Mouse (Mus musculus): ENCODE measurements around the gene Maats1.
A peak's percentile ranks its signal among the peaks of the same experiment; 100 is the strongest.

Gene Maats1

GRCm38 (mm10) chr16:38294685-38295348, 47.1 kb downstream of the Maats1 start, which contains the start of gene Nr1i2:
Gene Nr1i2 (minus strand): TSS chr16:38294824.
- DNase-seq (ENCODE audit: low spot score in 2 of 2): no peak

DNA sequence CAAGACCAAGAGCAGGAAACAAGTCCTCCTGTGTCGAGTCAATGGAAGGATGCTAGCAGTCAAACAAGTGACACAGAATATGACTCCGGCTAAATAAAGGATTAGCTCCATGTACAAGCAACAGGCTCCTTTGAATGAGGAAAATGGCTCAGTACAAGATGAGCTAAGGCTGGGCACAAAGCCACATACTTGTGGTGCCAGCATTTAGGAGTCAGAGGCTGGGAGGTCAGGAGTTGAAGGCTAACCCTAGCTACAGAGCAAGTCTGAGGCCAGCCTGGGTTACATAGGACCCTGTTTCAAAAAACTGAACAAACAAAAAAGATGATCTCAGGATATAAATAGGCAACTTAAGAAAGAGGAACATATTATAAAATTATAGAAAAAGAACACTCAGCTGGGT, 51.8 kb downstream of the Maats1 start:
- DNase-seq (ENCODE audit: low spot score in 2 of 2): no peak

- no peak for DNase-seq (ENCODE audit: low spot score in 2 of 2)
Observed at GRCm38 (mm10) chr16:38288851-38289250, 53.1 kb downstream of the Maats1 start.

DNA sequence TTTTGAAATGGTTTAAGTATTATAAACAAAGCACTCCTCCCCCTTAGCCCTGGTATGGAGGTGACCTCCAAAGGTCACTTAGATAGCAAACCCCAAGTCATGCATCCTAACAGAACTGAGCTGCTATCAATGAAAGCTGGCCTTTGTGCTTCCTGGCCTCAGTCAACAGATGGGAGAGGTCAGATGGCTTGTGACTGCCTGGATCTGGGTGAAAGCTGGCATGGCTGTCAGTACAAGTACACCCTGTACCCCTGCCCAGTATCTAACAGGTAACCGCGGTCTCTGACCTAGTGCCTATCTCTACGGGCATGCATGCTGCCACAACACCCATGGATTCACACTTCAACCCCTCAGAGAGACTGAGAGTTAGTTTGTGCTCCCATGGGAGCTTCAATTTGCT, 54.2 kb downstream of the Maats1 start:
- DNase-seq (ENCODE audit: low spot score in 2 of 2): no peak

GRCm38 (mm10) chr16:38287357-38287756, 54.6 kb downstream of the Maats1 start:
- no peak for DNase-seq (ENCODE audit: low spot score in 2 of 2)

DNA sequence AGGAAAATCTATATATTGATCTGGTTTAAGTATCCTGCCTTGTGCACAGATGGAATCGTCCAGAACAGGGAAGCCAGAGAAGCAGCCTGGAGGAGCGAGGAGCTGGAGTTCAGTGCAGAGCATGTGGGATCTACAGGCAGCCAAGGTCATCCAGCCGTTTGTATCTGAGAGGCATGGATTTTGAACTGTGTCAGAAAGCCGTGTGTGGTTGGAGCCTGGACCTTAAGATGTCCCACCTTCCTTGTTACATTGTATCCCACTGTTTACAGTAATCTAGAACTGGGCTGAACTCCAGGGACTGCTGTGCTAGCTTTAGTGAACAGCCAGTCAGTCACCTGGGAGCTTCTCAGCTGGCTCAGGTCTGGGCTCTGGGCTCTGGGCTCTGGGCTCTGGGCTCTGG, 55.4 kb downstream of the Maats1 start:
- no peak for DNase-seq (ENCODE audit: low spot score in 2 of 2)

DNA sequence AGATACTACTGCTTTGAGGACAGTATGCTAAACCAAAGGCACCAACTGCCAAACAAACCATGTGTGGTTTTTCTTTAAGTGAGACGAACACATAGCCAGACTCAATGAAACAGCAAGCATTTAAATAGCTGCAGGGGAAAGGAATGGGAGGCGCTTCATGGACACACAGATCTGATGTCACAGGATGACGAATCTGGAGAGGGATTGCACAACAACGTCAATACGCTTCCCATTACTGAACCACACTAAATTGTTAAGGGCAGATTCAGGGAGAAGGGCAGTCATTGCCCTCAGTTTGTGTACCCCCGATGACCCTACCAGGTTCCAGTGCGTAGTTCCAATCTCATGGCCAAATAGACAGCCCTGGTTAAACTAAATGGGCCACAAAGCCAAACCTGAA, 56.1 kb downstream of the Maats1 start:
- no peak for DNase-seq (ENCODE audit: low spot score in 2 of 2)

DNA sequence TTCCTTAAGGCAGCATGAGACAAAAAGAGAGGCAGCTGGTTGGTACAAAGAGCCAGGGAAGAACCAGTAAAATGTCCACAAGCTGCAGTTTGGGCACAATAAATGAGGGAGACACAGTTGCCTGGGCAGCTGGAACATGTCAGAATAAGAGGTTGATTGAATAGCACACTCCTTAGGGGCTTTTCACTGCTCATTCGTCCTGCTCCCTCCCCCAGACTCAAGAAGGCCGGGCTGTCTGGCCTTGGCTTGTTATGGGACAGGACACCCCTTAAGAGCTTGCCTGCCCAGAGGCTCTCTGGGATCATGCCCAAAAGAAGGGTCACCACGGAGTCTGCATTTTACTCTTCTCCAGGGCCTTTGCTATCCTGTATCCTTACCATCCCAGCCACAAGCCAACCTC, 58.6 kb downstream of the Maats1 start:
- DNase-seq (ENCODE audit: low spot score in 2 of 2): no peak

DNA sequence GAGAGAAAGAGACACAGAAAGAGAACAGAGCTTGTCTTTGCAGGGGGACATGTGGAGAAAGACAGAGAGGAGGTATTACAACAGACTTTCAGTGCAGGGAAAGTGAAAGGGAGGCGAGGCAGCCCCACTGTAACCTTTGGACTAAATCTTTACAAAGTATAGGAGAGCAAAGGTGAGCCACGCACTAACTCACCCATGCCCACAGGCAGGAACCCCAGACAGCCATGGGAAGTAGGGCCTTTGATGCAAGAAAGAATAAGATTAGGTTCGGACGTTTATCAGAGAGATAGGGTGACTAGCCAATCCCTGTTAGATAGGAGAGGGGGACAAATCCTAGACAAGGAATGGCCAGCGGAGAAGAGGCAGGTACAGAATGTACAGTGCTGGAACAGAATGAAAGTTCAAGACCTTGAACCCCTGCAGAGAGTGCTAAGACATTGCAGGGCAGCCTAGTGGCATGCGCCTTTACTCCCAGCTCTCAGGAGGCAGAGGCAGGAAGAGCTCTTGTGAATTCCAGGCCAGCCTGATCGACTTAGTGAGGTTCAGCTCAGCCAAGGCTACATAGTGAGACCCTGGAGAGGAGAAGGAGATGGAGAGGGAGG, 59.3 kb downstream of the Maats1 start:
- DNase-seq (ENCODE audit: low spot score in 2 of 2): no peak

- no peak for DNase-seq (ENCODE audit: low spot score in 2 of 2)
Observed at GRCm38 (mm10) chr16:38280951-38281350, 61.0 kb downstream of the Maats1 start.

DNA sequence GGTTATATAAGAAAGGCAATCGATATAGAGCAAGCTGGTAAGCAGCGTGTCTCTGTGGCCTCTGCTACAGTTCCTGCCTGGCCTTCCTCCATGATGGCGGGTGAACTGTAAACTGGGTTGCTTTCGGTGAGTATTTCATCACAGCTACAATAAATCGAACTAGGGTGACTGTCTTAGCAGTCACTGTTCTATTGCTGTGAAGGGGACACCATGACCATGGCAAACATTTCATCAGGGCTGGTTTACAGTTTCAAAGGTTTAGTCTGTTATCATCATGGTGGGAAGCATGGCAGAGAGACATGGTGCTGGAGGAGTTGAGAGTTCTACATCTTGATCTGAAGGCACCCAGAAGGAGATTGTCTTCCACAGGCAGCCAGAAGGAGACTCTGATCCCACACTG, 62.1 kb downstream of the Maats1 start:
- DNase-seq (ENCODE audit: low spot score in 2 of 2): no peak

GRCm38 (mm10) chr16:38274737-38275136, 67.2 kb downstream of the Maats1 start:
- DNase-seq (ENCODE audit: low spot score in 2 of 2): no peak

DNA sequence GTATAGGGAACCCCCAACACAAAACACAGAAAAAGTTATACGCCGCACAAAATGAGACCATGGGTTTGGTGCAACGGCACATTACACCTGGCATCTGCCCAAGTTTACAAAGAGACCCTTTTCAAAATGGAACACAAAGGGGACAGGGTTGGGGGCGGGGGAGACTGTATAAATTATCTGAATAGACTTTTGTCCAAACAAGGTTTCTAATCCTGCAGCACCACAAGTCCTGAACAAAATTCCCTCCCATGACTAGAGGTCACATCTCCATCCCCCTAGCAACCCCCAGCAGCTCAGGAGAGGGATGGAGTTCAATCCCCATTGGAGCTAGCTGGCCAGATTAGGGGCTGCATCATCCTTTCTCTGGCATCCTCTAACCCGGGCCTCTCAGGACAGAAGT, 69.5 kb downstream of the Maats1 start:
- no peak for DNase-seq (ENCODE audit: low spot score in 2 of 2)

- DNase-seq (ENCODE audit: low spot score in 2 of 2): no peak
Observed at GRCm38 (mm10) chr16:38271601-38272000, 70.3 kb downstream of the Maats1 start.

GRCm38 (mm10) chr16:38255927-38256326, 86.0 kb downstream of the Maats1 start:
- DNase-seq (ENCODE audit: low spot score in 2 of 2): no peak

DNA sequence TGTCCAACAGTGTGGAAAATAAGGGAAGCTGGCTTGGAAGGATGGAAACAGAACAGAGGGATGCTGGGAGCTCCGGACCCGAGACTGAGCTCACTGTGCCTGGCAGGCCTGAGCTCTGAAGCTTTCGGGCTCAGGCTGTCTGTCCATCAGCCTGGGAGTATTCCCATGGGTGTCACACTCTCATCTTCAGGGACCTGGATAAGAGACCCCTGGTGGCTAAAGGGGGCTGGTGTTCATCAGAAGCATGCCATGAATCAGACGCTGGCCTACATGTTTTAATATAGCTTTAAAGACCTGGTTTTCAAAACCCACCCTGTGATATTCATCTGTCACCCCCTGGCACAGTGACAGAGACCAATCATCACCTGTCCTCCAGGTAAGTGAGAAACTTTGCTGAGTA, 86.8 kb downstream of the Maats1 start:
- no peak for DNase-seq (ENCODE audit: low spot score in 2 of 2)

GRCm38 (mm10) chr16:38254001-38254400, 87.9 kb downstream of the Maats1 start:
- DNase-seq (ENCODE audit: low spot score in 2 of 2): peak in 1 of 2 experiments; percentile 12

- no peak for DNase-seq (ENCODE audit: low spot score in 2 of 2)
Observed at GRCm38 (mm10) chr16:38250467-38250866, 91.5 kb downstream of the Maats1 start.

DNA sequence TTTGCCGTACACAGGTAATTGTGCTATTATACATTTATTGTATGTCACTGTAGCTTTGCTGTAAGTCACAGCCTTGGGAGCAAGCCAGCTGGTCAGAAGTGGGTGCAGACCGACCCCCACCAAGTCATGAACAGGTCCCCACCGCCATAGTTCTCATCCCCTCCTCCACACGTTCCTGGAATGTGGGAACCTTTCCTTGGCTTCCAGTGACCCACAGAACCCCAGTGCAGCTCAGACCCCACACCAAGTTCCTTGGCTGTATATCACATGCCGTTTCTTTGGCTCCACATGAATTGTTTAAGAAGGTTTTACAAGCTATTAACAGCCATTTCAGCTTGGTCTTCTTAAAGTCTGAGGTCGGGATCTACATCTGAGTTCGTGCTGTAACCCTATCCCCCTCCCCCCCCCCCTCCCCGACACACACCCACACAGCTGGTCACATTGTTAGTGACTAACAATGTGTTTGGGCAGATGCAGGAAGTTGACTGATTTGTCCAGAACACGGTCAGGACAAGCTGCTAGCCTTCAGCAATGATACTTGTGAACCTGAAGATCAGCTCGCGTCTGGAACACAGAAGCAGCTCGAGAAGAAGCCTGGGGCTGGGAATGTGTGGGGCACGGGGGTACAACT, 93.5 kb downstream of the Maats1 start:
- DNase-seq (ENCODE audit: low spot score in 2 of 2): no peak

Measured in urinary bladder, postnatal 36 days (tissue).